Mouse (Mus musculus) liver, adult 2 months (tissue): Measurements from ENCODE around the gene Sult1b1.

Experiments used
- CTCF ChIP-seq: fragments of 200-500 bp; IDR thresholded peaks from 2 replicates; pipeline ENCODE4 v1.5.1; 2011; ENCODE audit warnings: low read depth, low read length, control low read depth
- POLR2A ChIP-seq: fragments of 200-500 bp; IDR thresholded peaks from 2 replicates; pipeline ENCODE4 v1.6.1; 2011; ENCODE audit warnings: low read length, control low read depth; ENCODE audit not compliant: insufficient read depth; ENCODE audit errors: extremely low read depth

GRCm38 (mm10) chr5:87562526-87562925 is 24.5 kb upstream of the Sult1b1 start:
- TF ChIP-seq CTCF (no peak), POLR2A (no peak)
